Mouse (Mus musculus): Measurements from ENCODE around the gene Gm28047.

DNA sequence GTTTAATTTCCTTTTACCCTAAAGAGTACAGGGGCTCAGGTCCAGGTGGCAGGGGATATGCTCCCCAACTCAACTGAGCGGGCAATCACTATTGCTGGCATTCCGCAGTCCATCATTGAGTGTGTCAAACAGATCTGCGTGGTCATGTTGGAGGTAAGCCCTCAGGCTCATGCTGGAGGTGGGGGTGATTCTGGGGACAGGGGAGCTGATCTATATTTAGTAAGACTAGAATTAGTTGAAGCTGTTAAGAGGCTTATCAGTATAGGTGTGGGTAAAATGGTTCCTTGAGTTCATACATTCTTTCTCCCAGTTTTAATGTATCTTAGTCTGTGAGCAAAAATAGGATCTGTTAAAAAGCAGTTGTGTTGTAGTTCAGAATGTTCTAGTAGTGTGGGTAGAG is 141.7 kb downstream of the Gm28047 start:
- TF ChIP-seq E2F4 (IDR thresholded peaks at IDR 0.05; ENCODE audit: insufficient read depth) (no peak), POLR2A (IDR thresholded peaks at IDR 0.05; ENCODE audit: insufficient read length, low read depth) (no peak), MYOD1 (IDR thresholded peaks at IDR 0.05; ENCODE audit: control insufficient read depth in 1 of 3, insufficient read length in 2 of 3, low read depth in 2 of 3) (no peak)
